In genomic region chr19:37601968-37602848, GRCm38 (mm10) we compare ENCODE assay signal across 9 mouse cellular contexts. TPM values are rescaled to one million over a fixed set of nuclear protein-coding genes. Genes with fewer than 3 reads are reported as not detected.
DNase-seq lines count a peak whose midpoint lies in the region; ATAC-seq and TF ChIP-seq lines count a peak whose summit lies in the region.
"Had no signal": no experiment of that assay in that cellular context is flagged by ENCODE, and none has a peak within 500 bp of the region (broad histone marks: within the 10 kb centered on the region; RNA-seq: fewer than 3 reads in every experiment).

No protein-coding gene starts in this region.

- peaks cover 3% of the 10 kb centered on the region for H3K36me3 ChIP-seq in kidney, adult 2 months (ENCODE audit: control insufficient read depth, insufficient read depth, low read length)
- H3K36me3 ChIP-seq in MEL (ENCODE audit: control insufficient read depth in 1 of 2, insufficient read depth in 2 of 2, low read length in 2 of 2), result peaks cover 8 to 9% of the 10 kb centered on the region in 2 experiments
- no peaks in the 10 kb centered on the region for H3K36me3 ChIP-seq in embryonic facial prominence, embryonic 10.5 days (replicated peaks)
- no peaks in the 10 kb centered on the region for H3K36me3 ChIP-seq in limb, embryonic 11.5 days (ENCODE audit: control insufficient read depth, insufficient read depth, low read length)
- no peaks in the 10 kb centered on the region for H3K36me3 ChIP-seq in midbrain, embryonic 12.5 days

- peak; percentile 47 for DNase-seq in kidney, adult 2 months
- no peak for DNase-seq in kidney, adult 11 months
- DNase-seq in MEL (ENCODE audit: low read depth, low spot score), result peak; percentile 97
- DNase-seq in embryonic facial prominence, embryonic 10.5 days (ENCODE audit: low spot score), result peak; percentile 19
- peak; percentile 49 to 66 for DNase-seq in heart, postnatal 10 days
- peak; percentile 39 for DNase-seq in limb, embryonic 11.5 days (ENCODE audit: low spot score)
- DNase-seq in ovary, adult 18-20 months (ENCODE audit: low spot score), result no peak

- TF ChIP-seq EP300 in MEL (IDR thresholded peaks at IDR 0.05; ENCODE audit: low read depth in 1 of 2, low read length in 2 of 2), result peak; percentile 83 to 93

- no peaks in the 10 kb centered on the region for H3K27me3 ChIP-seq in kidney, adult 2 months (replicated peaks; ENCODE audit: control insufficient read depth, insufficient read depth, low read length)
- H3K27me3 ChIP-seq in MEL (ENCODE audit: control insufficient read depth in 1 of 2, insufficient read depth in 2 of 2, low read length in 2 of 2), result no peaks in the 10 kb centered on the region
- H3K27me3 ChIP-seq in embryonic facial prominence, embryonic 10.5 days (replicated peaks; ENCODE audit: low read depth, poor library complexity, severe bottlenecking), result no peaks in the 10 kb centered on the region
- H3K27me3 ChIP-seq in limb, embryonic 11.5 days (ENCODE audit: control insufficient read depth, insufficient read depth, low read length), result no peaks in the 10 kb centered on the region
- no peaks in the 10 kb centered on the region for H3K27me3 ChIP-seq in midbrain, embryonic 12.5 days

- WGBS in kidney, adult 2 months, result 39% methylated on average over 22 of the region's 22 CpGs
- 37% methylated on average over 22 of the region's 22 CpGs for WGBS in embryonic facial prominence, embryonic 10.5 days
- WGBS in limb, embryonic 11.5 days, result 47% methylated on average over 22 of the region's 22 CpGs
- WGBS in midbrain, embryonic 12.5 days, result 40% methylated on average over 22 of the region's 22 CpGs

- no peaks in the 10 kb centered on the region for H3K79me2 ChIP-seq in MEL (ENCODE audit: control insufficient read depth, insufficient read depth, low read length, poor library complexity)

- H3K4me3 ChIP-seq in kidney, adult 2 months (ENCODE audit: insufficient read depth, low read depth, low read length), result no peak overlapping the region
- peak overlapping the region; percentile 30 to 58 for H3K4me3 ChIP-seq in MEL (ENCODE audit: control insufficient read depth in 1 of 2, insufficient read depth in 1 of 2, low read depth in 2 of 2, low read length in 2 of 2)
- peak overlapping the region; percentile 19; the same call in 1 of the 2 replicates for H3K4me3 ChIP-seq in embryonic facial prominence, embryonic 10.5 days
- H3K4me3 ChIP-seq in limb, embryonic 11.5 days (ENCODE audit: low read depth, low read length), result no peak overlapping the region
- H3K4me3 ChIP-seq in midbrain, embryonic 12.5 days, result no peak overlapping the region
- H3K4me3 ChIP-seq: myocyte had no signal

- no peak for TF ChIP-seq POLR2A in kidney, adult 2 months (IDR thresholded peaks at IDR 0.05; ENCODE audit: low read depth, low read length)
- TF ChIP-seq POLR2A in MEL (IDR thresholded peaks at IDR 0.05; ENCODE audit: control insufficient read depth in 1 of 2, insufficient read depth in 1 of 2, low read depth in 1 of 2, low read length in 2 of 2, poor library complexity in 1 of 2), result peak in 1 of 2 experiments; percentile 65; a peak in 1 of 4 replicates

- no peaks in the 10 kb centered on the region for H3K9me3 ChIP-seq in MEL (replicated peaks; ENCODE audit: insufficient read depth, low read length)
- H3K9me3 ChIP-seq in embryonic facial prominence, embryonic 10.5 days, result no peaks in the 10 kb centered on the region
- H3K9me3 ChIP-seq in limb, embryonic 11.5 days (ENCODE audit: control insufficient read depth, low read length), result no peaks in the 10 kb centered on the region
- H3K9me3 ChIP-seq in midbrain, embryonic 12.5 days, result no peaks in the 10 kb centered on the region

- peak overlapping the region; percentile 72 for H3K9ac ChIP-seq in MEL (ENCODE audit: control insufficient read depth, low read depth, low read length, poor library complexity, severe bottlenecking)
- H3K9ac ChIP-seq in limb, embryonic 11.5 days (ENCODE audit: low read length), result no peak overlapping the region
- H3K9ac ChIP-seq in midbrain, embryonic 12.5 days (replicated peaks), result no peak overlapping the region

- no peak overlapping the region for H3K4me2 ChIP-seq in limb, embryonic 11.5 days (ENCODE audit: low read depth, severe bottlenecking)
- H3K4me2 ChIP-seq in midbrain, embryonic 12.5 days (replicated peaks), result peak overlapping the region; percentile 36

- peak; percentile 52 for TF ChIP-seq RAD21 in MEL (IDR thresholded peaks at IDR 0.05; ENCODE audit: low read depth, low read length)

- no peak for ATAC-seq in limb, embryonic 11.5 days (ENCODE audit: insufficient number of reproducible peaks, low FRiP score, low TSS enrichment, low read depth)
- ATAC-seq in midbrain, embryonic 12.5 days (ENCODE audit: low FRiP score, low read depth), result no peak; the same call in 1 of the 2 replicates

- intact Hi-C loops in heart, postnatal 10 days (cut with DNase I), result loop anchor here (2.0 to 5.0 kb wide), 2 partner anchors 285 to 335 kb away; no protein-coding TSS in a partner anchor

- H3K27ac ChIP-seq in kidney, adult 2 months (ENCODE audit: insufficient read depth, low read depth, low read length), result no peak overlapping the region
- H3K27ac ChIP-seq in MEL (ENCODE audit: control insufficient read depth, low read depth, low read length), result peak overlapping the region; percentile 93
- H3K27ac ChIP-seq in embryonic facial prominence, embryonic 10.5 days (replicated peaks), result peak overlapping the region; percentile 55
- H3K27ac ChIP-seq in limb, embryonic 11.5 days (replicated peaks; ENCODE audit: low read depth, low read length), result no peak overlapping the region
- H3K27ac ChIP-seq in midbrain, embryonic 12.5 days (replicated peaks), result no peak overlapping the region

- H3K4me1 ChIP-seq in kidney, adult 2 months (ENCODE audit: control insufficient read depth, insufficient read depth, low read length), result no peaks in the 10 kb centered on the region
- H3K4me1 ChIP-seq in MEL (ENCODE audit: control insufficient read depth in 1 of 2, insufficient read depth in 2 of 2, low read length in 2 of 2), result peaks cover 0 to 10% of the 10 kb centered on the region in 2 experiments; a peak in 2 of 4 replicates
- H3K4me1 ChIP-seq in embryonic facial prominence, embryonic 10.5 days, result peaks cover 4% of the 10 kb centered on the region
- no peaks in the 10 kb centered on the region for H3K4me1 ChIP-seq in limb, embryonic 11.5 days (ENCODE audit: control insufficient read depth, insufficient read depth, low read length)
- peaks cover 3% of the 10 kb centered on the region; the same call in 1 of the 2 replicates for H3K4me1 ChIP-seq in midbrain, embryonic 12.5 days

- no peak for TF ChIP-seq CTCF in kidney, adult 2 months (conservative IDR thresholded peaks at IDR 0.05; ENCODE audit: insufficient read depth, insufficient read length, low read depth, low read length)
- peak in 2 of 3 experiments; percentile 57 to 66; a peak in 4 of 6 replicates for TF ChIP-seq CTCF in MEL (IDR thresholded peaks at IDR 0.05 in 2 of 3, conservative IDR thresholded peaks at IDR 0.05 in 1 of 3; ENCODE audit: control insufficient read depth in 1 of 3, insufficient read depth in 1 of 3, low read depth in 2 of 3, low read length in 3 of 3, poor library complexity in 1 of 3, severe bottlenecking in 1 of 3)

TF ChIP-seq in MEL, 35 proteins besides CTCF, POLR2A, EP300 and RAD21 (continues in another document):
- TF ChIP-seq ETS1 (IDR thresholded peaks at IDR 0.05; ENCODE audit: low read depth, low read length) (peak; percentile 79), RCOR1 (IDR thresholded peaks at IDR 0.05; ENCODE audit: low read depth, low read length) (no peak), ZMIZ1 (IDR thresholded peaks at IDR 0.05; ENCODE audit: low read depth, low read length) (no peak), ZNF384 (IDR thresholded peaks at IDR 0.05; ENCODE audit: low read depth, low read length) (peak; percentile 100), HCFC1 (IDR thresholded peaks at IDR 0.05; ENCODE audit: low read depth, low read length) (peak; percentile 54), SIN3A (IDR thresholded peaks at IDR 0.05; ENCODE audit: low read length) (peak; percentile 96), POLR2AphosphoS2 (IDR thresholded peaks at IDR 0.05; ENCODE audit: low read length) (0 out of 2 replicates have a peak, but pooled peaks have one; percentile 27), USF1 (IDR thresholded peaks at IDR 0.05; ENCODE audit: low read depth, low read length) (no peak), MYC (IDR thresholded peaks at IDR 0.05; ENCODE audit: low read depth, low read length) (peak; percentile 97), ZC3H11A (IDR thresholded peaks at IDR 0.05; ENCODE audit: low read depth, low read length) (no peak), ZKSCAN1 (IDR thresholded peaks at IDR 0.05; ENCODE audit: low read depth, low read length) (peak; percentile 70; the same call in 1 of the 2 replicates), MAFK (IDR thresholded peaks at IDR 0.05; ENCODE audit: borderline replicate concordance, low read depth, low read length) (no peak), TBP (IDR thresholded peaks at IDR 0.05; ENCODE audit: low read depth, low read length) (peak; percentile 64), POLR2AphosphoS5 (IDR thresholded peaks at IDR 0.05; ENCODE audit: borderline replicate concordance, low read depth, low read length) (0 out of 2 replicates have a peak, but pooled peaks have one; percentile 40), GATA1 (IDR thresholded peaks at IDR 0.05; ENCODE audit: low read depth, low read length) (peak; percentile 86), MAX (IDR thresholded peaks at IDR 0.05; ENCODE audit: low read length) (peak; percentile 91), USF2 (IDR thresholded peaks at IDR 0.05; ENCODE audit: borderline replicate concordance in 1 of 2, insufficient read depth in 1 of 2, low read depth in 1 of 2, low read length in 2 of 2) (no peak), TAL1 (IDR thresholded peaks at IDR 0.05; ENCODE audit: low read length) (no peak), GABPA (IDR thresholded peaks at IDR 0.05; ENCODE audit: low read depth, low read length) (no peak), MEF2A (IDR thresholded peaks at IDR 0.05; ENCODE audit: extremely low read depth, insufficient replicate concordance, low read depth, low read length, poor library complexity, severe bottlenecking) (no peak), KAT2A (conservative IDR thresholded peaks at IDR 0.05; ENCODE audit: low read depth, low read length) (no peak), SMC3 (IDR thresholded peaks at IDR 0.05; ENCODE audit: low read depth, low read length) (peak; percentile 34; the same call in 1 of the 2 replicates)

RNA-seq across cellular contexts. Expression of gene Exoc6, which starts 52.0 kb away (rescaled TPM):
- polyA plus RNA-seq in kidney, adult 2 months (2012; rRNA removed), result 25.2 and 28.8 TPM in 2 replicates
- 30.2 and 30.9 TPM in 2 replicates for total RNA-seq in MEL (2012; rRNA removed)
- 10 to 100 TPM in 1 of 2 experiments, not detected in 1; 41.2 TPM for polyA plus RNA-seq in MEL (2012; ENCODE audit: insufficient read depth in 1 of 2, insufficient read length in 2 of 2, low read depth in 1 of 2, low replicate concordance in 2 of 2, missing spikeins in 1 of 2)
- 7.5 and 8.5 TPM in 2 replicates for polyA plus RNA-seq in embryonic facial prominence, embryonic 10.5 days (2016; fragmentation: Nextera tagmentation; extraction: Ambion mirVana)
- 10 to 100 TPM; 28.0 to 29.4 TPM for total RNA-seq in heart, postnatal 10 days (2021)
- polyA plus RNA-seq in limb, embryonic 11.5 days (2014; fragmentation: Nextera tagmentation; extraction: Ambion mirVana), result 7.5 and 7.8 TPM in 2 replicates
- 7.2 and 8.7 TPM in 2 replicates for polyA plus RNA-seq in midbrain, embryonic 12.5 days (2016; fragmentation: Nextera tagmentation; extraction: Ambion mirVana)

Comparison
In these comparisons a context has a peak if more than half of its experiments do, and no peak if none do; other contexts are left out.
1. DNase-seq: peak in kidney, adult 2 months (single experiment), MEL (single experiment), embryonic facial prominence, embryonic 10.5 days (single experiment), heart, postnatal 10 days (2 of 2) and limb, embryonic 11.5 days (single experiment); none in kidney, adult 11 months (single experiment) and ovary, adult 18-20 months (single experiment).
2. H3K27ac ChIP-seq: peak in MEL (single experiment) and embryonic facial prominence, embryonic 10.5 days (single experiment); none in kidney, adult 2 months (single experiment), limb, embryonic 11.5 days (single experiment) and midbrain, embryonic 12.5 days (single experiment).
3. H3K4me3 ChIP-seq: peak in MEL (2 of 2) and embryonic facial prominence, embryonic 10.5 days (single experiment); none in kidney, adult 2 months (single experiment), limb, embryonic 11.5 days (single experiment) and midbrain, embryonic 12.5 days (single experiment).